Comparison of ENCODE assay signal across 30 mouse cellular contexts in the genomic region with DNA sequence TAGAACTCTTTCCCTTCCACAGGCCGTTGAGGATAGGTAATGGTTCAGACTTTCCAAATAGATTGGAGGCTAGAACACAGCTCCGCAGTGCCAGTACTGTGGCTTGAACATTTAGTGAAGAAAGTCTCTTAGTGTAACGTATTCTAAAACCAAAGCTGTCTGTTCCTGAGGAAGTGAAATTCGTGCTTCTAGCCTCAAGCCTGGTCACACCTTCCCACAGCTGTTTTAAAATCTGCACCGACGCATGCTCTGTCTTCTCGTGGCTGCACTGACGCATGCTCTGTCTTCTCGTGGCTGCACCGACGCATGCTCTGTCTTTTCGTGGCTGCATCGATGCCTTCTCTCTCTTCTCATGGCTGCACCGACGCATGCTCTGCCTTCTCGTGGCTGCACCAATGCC. TPM values are rescaled to one million over a fixed set of nuclear protein-coding genes. Genes with fewer than 3 reads are reported as not detected.
DNase-seq lines count a peak whose midpoint lies in the region; ATAC-seq and TF ChIP-seq lines count a peak whose summit lies in the region.
"Had no signal": no experiment of that assay in that cellular context is flagged by ENCODE, and none has a peak within 500 bp of the region (broad histone marks: within the 10 kb centered on the region; RNA-seq: fewer than 3 reads in every experiment).

No protein-coding gene starts in this region.

- H3K4me1 ChIP-seq in kidney, adult 2 months (ENCODE audit: control insufficient read depth, insufficient read depth, low read length): no peaks in the 10 kb centered on the region
- H3K4me1 ChIP-seq in kidney, embryonic 15.5 days: no peaks in the 10 kb centered on the region
- no peaks in the 10 kb centered on the region for H3K4me1 ChIP-seq in small intestine, adult 2 months (ENCODE audit: control insufficient read depth, insufficient read depth, insufficient read length, low read length)
- peaks cover 11% of the 10 kb centered on the region; the same call in 1 of the 2 replicates for H3K4me1 ChIP-seq in thymus, adult 2 months (replicated peaks; ENCODE audit: control insufficient read depth, insufficient read depth, low read length)
- H3K4me1 ChIP-seq: embryonic facial prominence, embryonic 13.5 days; forebrain, embryonic 13.5 days; limb, embryonic 12.5 days; midbrain, embryonic 15.5 days; neural tube, embryonic 15.5 days had no signal

- no peak overlapping the region for H3K9ac ChIP-seq in kidney, embryonic 15.5 days
- H3K9ac ChIP-seq: embryonic facial prominence, embryonic 13.5 days; forebrain, embryonic 13.5 days; heart, embryonic 13.5 days; limb, embryonic 12.5 days; liver, postnatal 0 days; midbrain, embryonic 15.5 days; neural tube, embryonic 15.5 days had no signal

- no peak overlapping the region for H3K4me2 ChIP-seq in kidney, embryonic 15.5 days
- H3K4me2 ChIP-seq: embryonic facial prominence, embryonic 13.5 days; forebrain, embryonic 13.5 days; heart, embryonic 13.5 days; limb, embryonic 12.5 days; liver, embryonic 11.5 days; midbrain, embryonic 15.5 days; neural tube, embryonic 15.5 days had no signal

- H3K27me3 ChIP-seq in kidney, adult 2 months (replicated peaks; ENCODE audit: control insufficient read depth, insufficient read depth, low read length): no peaks in the 10 kb centered on the region
- no peaks in the 10 kb centered on the region for H3K27me3 ChIP-seq in kidney, embryonic 15.5 days
- no peaks in the 10 kb centered on the region for H3K27me3 ChIP-seq in small intestine, adult 2 months (ENCODE audit: control insufficient read depth, insufficient read depth, low read length)
- no peaks in the 10 kb centered on the region for H3K27me3 ChIP-seq in thymus, adult 2 months (ENCODE audit: control insufficient read depth, insufficient read depth, low read length)
- H3K27me3 ChIP-seq: embryonic facial prominence, embryonic 13.5 days; limb, embryonic 12.5 days; midbrain, embryonic 15.5 days; neural tube, embryonic 15.5 days had no signal

- H3K27ac ChIP-seq in kidney, adult 2 months (ENCODE audit: insufficient read depth, low read depth, low read length): no peak overlapping the region
- H3K27ac ChIP-seq in kidney, embryonic 15.5 days: no peak overlapping the region
- peak overlapping the region; percentile 40 for H3K27ac ChIP-seq in small intestine, adult 2 months (ENCODE audit: insufficient read depth, low read depth, low read length)
- H3K27ac ChIP-seq in thymus, adult 2 months (ENCODE audit: control insufficient read depth, insufficient read depth, low read length): no peak overlapping the region
- H3K27ac ChIP-seq: embryonic facial prominence, embryonic 13.5 days; forebrain, embryonic 13.5 days; heart, embryonic 13.5 days; hindbrain, postnatal 0 days; limb, embryonic 12.5 days; midbrain, embryonic 15.5 days; neural tube, embryonic 15.5 days had no signal

- no peak for ATAC-seq in kidney, embryonic 15.5 days (replicated peaks; ENCODE audit: low FRiP score)
- peak; percentile 74 for ATAC-seq in megakaryocyte, adult 5-6 weeks (ENCODE audit: poor library complexity, severe bottlenecking)
- ATAC-seq: forebrain, embryonic 13.5 days; hindbrain, postnatal 0 days; intestine, postnatal 0 days; liver, postnatal 0 days; midbrain, embryonic 15.5 days had no signal

- TF ChIP-seq CTCF in kidney, adult 2 months (conservative IDR thresholded peaks at IDR 0.05; ENCODE audit: insufficient read depth, insufficient read length, low read depth, low read length): no peak
- TF ChIP-seq CTCF in small intestine, adult 2 months (IDR thresholded peaks at IDR 0.05; ENCODE audit: extremely low read depth, insufficient read length, insufficient replicate concordance, low read depth, low read length): no peak
- TF ChIP-seq CTCF in thymus, adult 2 months (IDR thresholded peaks at IDR 0.05; ENCODE audit: borderline replicate concordance, control insufficient read depth, extremely low read depth, insufficient read depth, low read length, poor library complexity): no peak

- 89% methylated on average over 16 of the region's 16 CpGs for WGBS in kidney, adult 2 months
- WGBS in kidney, embryonic 15.5 days: 91% methylated on average over 16 of the region's 16 CpGs
- WGBS in small intestine, adult 2 months: 85% methylated on average over 16 of the region's 16 CpGs
- 35% methylated on average over 16 of the region's 16 CpGs for WGBS in thymus, adult 2 months

- no peaks in the 10 kb centered on the region for H3K9me3 ChIP-seq in kidney, embryonic 15.5 days (replicated peaks)
- H3K9me3 ChIP-seq: embryonic facial prominence, embryonic 13.5 days; forebrain, embryonic 13.5 days; heart, embryonic 13.5 days; limb, embryonic 12.5 days; midbrain, embryonic 15.5 days; neural tube, embryonic 15.5 days had no signal

- no peak overlapping the region for H3K4me3 ChIP-seq in kidney, adult 2 months (ENCODE audit: insufficient read depth, low read depth, low read length)
- no peak overlapping the region for H3K4me3 ChIP-seq in kidney, embryonic 15.5 days (replicated peaks)
- H3K4me3 ChIP-seq in small intestine, adult 2 months (ENCODE audit: low read depth, low read length): no peak overlapping the region
- no peak overlapping the region for H3K4me3 ChIP-seq in thymus, adult 2 months (ENCODE audit: control insufficient read depth, insufficient read depth, low read length)
- H3K4me3 ChIP-seq: embryonic facial prominence, embryonic 13.5 days; forebrain, embryonic 13.5 days; heart, embryonic 13.5 days; limb, embryonic 12.5 days; midbrain, embryonic 15.5 days; neural tube, embryonic 15.5 days had no signal

- peak; percentile 8 for DNase-seq in kidney, adult 2 months
- DNase-seq in B cell, adult 2 months: peak; percentile 29 to 34
- no peak for DNase-seq in thymus, adult 2 months
- no peak for DNase-seq in thymus, postnatal 25 days
- DNase-seq in right cerebral cortex, postnatal 25 days: no peak
- DNase-seq: adrenal gland, adult 2 months; cerebellum, adult 18-20 months; cerebellum, postnatal 14 days; heart, adult 11 months; heart, postnatal 14 days; kidney, postnatal 4 days; liver, postnatal 0 days; lung, postnatal 10 days; thymus, adult 18-20 months had no signal

- TF ChIP-seq POLR2A in kidney, adult 2 months (IDR thresholded peaks at IDR 0.05; ENCODE audit: low read depth, low read length): no peak
- no peak for TF ChIP-seq POLR2A in small intestine, adult 2 months (IDR thresholded peaks at IDR 0.05; ENCODE audit: low read depth, low read length)
- no peak for TF ChIP-seq POLR2A in thymus, adult 2 months (IDR thresholded peaks at IDR 0.05; ENCODE audit: control insufficient read depth, extremely low read depth, insufficient read depth, low read length, poor library complexity)

- H3K36me3 ChIP-seq in kidney, adult 2 months (ENCODE audit: control insufficient read depth, insufficient read depth, low read length): no peaks in the 10 kb centered on the region
- no peaks in the 10 kb centered on the region for H3K36me3 ChIP-seq in kidney, embryonic 15.5 days
- no peaks in the 10 kb centered on the region; the same call in 1 of the 2 replicates for H3K36me3 ChIP-seq in small intestine, adult 2 months (ENCODE audit: control insufficient read depth, insufficient read depth, low read length)
- H3K36me3 ChIP-seq in thymus, adult 2 months (ENCODE audit: control insufficient read depth, insufficient read depth, low read length): no peaks in the 10 kb centered on the region
- H3K36me3 ChIP-seq: embryonic facial prominence, embryonic 13.5 days; heart, embryonic 13.5 days; limb, embryonic 12.5 days; midbrain, embryonic 15.5 days; neural tube, embryonic 15.5 days had no signal

RNA-seq across cellular contexts. Expression of gene Ccdc180, which starts 6.9 kb away (rescaled TPM):
- 0.17 and 0.34 TPM in 2 replicates for polyA plus RNA-seq in kidney, adult 2 months (2012; rRNA removed)
- polyA plus RNA-seq in kidney, embryonic 15.5 days (2015; fragmentation: Nextera tagmentation; extraction: Ambion mirVana): 0.35 and 0.58 TPM in 2 replicates
- total RNA-seq in megakaryocyte, adult 5-6 weeks (2015): 3.0 and 3.4 TPM in 2 replicates
- 0.62 and 2.1 TPM in 2 replicates for total RNA-seq in megakaryocyte, adult 5-6 weeks (2017)
- polyA plus RNA-seq in small intestine, adult 2 months (2012; rRNA removed): not detected in 2 replicates
- polyA plus RNA-seq in thymus, adult 2 months (2012; rRNA removed): 0.05 TPM in 1 of 2 replicates, not detected in the other
- total RNA-seq: gastrocnemius, adult 8-10 months had no signal
- polyA plus RNA-seq: adrenal gland, adult 2 months; embryonic facial prominence, embryonic 13.5 days; limb, embryonic 12.5 days had no signal

RNA-seq across cellular contexts. Expression of gene Stra6l, which starts 34.8 kb away (rescaled TPM):
- 6.3 and 9.1 TPM in 2 replicates for polyA plus RNA-seq in kidney, adult 2 months (2012; rRNA removed)
- 0.57 and 0.84 TPM in 2 replicates for polyA plus RNA-seq in kidney, embryonic 15.5 days (2015; fragmentation: Nextera tagmentation; extraction: Ambion mirVana)
- 0.11 and 0.22 TPM in 2 replicates for total RNA-seq in megakaryocyte, adult 5-6 weeks (2015)
- total RNA-seq in megakaryocyte, adult 5-6 weeks (2017): 0.07 and 0.33 TPM in 2 replicates
- polyA plus RNA-seq in small intestine, adult 2 months (2012; rRNA removed): 2.3 and 7.1 TPM in 2 replicates
- polyA plus RNA-seq in thymus, adult 2 months (2012; rRNA removed): 1.3 and 1.7 TPM in 2 replicates
- total RNA-seq: gastrocnemius, adult 8-10 months; heart, postnatal 14 days; left cerebral cortex, postnatal 14 days; MEL had no signal
- polyA plus RNA-seq: embryonic facial prominence, embryonic 13.5 days had no signal

RNA-seq across cellular contexts. Expression of gene Igfbpl1, which starts 56.5 kb away (rescaled TPM):
- polyA plus RNA-seq in kidney, adult 2 months (2012; rRNA removed): not detected in 2 replicates
- polyA plus RNA-seq in kidney, embryonic 15.5 days (2015; fragmentation: Nextera tagmentation; extraction: Ambion mirVana): 0.06 and 0.10 TPM in 2 replicates
- not detected in 2 replicates for total RNA-seq in megakaryocyte, adult 5-6 weeks (2015)
- total RNA-seq in megakaryocyte, adult 5-6 weeks (2017): not detected in 2 replicates
- polyA plus RNA-seq in small intestine, adult 2 months (2012; rRNA removed): 0.42 TPM in 1 of 2 replicates, not detected in the other
- polyA plus RNA-seq in thymus, adult 2 months (2012; rRNA removed): 0.15 and 0.27 TPM in 2 replicates
- total RNA-seq: adrenal gland, adult 2 months; gastrocnemius, adult 8-10 months; MEL had no signal
- polyA plus RNA-seq: adrenal gland, adult 2 months; kidney, embryonic 16.5 days; liver, postnatal 0 days had no signal

Comparison
In these comparisons a context has a peak if more than half of its experiments do, and no peak if none do; other contexts are left out.
1. DNase-seq: peak in kidney, adult 2 months (single experiment) and B cell, adult 2 months (2 of 2); none in thymus, adult 2 months (single experiment), thymus, postnatal 25 days (single experiment) and right cerebral cortex, postnatal 25 days (single experiment).